Mouse (Mus musculus): Measurements from ENCODE around the gene Ing5.
"Not testable (repeated sequence)": the region's sequence is repeated elsewhere in the genome, so short reads cannot be mapped to it uniquely, and the experiment has no call there.

The Ing5 gene

GRCm38 (mm10) chr1:93803556-93804507, at the start of gene Ing5:
Gene Ing5 (plus strand): TSS chr1:93803965.
- no peak for DNase-seq (ENCODE audit: extremely low read depth, low read depth, low spot score)

GRCm38 (mm10) chr1:93754573-93755290, 49.0 kb upstream of the Ing5 start, which contains the start of gene Thap4:
Gene Thap4 (minus strand): TSS chr1:93754864.
- DNase-seq (ENCODE audit: extremely low read depth, low read depth, low spot score) = no peak

DNA sequence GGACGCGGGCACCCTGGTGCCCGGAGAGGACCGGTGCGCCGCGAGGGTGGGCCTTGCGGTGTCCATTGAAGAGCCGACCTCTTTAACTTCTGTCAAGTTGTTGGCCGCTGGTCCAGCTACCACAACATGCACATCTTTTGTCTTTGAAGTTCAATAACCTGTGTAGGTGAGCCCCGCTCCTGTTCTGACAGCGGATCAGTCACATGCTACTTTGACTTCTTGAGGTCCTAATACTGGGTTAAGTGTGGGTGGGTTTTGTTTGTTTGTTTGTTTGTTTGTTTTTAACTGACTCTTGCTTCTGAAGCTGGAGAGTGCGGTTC, 48.5 kb upstream of the Ing5 start:
- no peak for DNase-seq (ENCODE audit: extremely low read depth, low read depth, low spot score)

DNA sequence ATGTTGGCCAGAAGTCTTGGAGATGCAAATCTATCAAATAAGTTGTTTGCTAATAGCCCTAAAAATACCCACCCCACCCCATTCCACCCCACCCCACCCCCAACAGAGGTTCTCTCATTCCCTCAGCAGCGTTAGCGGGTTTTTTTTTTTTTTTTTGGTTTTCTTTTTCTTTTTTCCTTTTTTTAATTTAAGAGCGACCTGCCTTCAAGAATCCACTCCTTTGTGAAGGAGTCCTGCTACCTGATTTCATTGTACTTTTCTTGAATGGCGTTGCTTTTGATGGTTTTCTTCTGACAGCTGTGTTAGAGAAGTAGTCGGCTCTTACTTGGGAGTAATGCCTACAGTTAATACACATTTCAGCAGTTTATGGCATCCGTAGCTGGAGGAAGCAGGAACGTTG, 48.1 kb upstream of the Ing5 start:
- DNase-seq (ENCODE audit: extremely low read depth, low read depth, low spot score) = no peak

- no peak for DNase-seq (ENCODE audit: extremely low read depth, low read depth, low spot score)
Observed at GRCm38 (mm10) chr1:93756154-93756553, 47.6 kb upstream of the Ing5 start.

DNA sequence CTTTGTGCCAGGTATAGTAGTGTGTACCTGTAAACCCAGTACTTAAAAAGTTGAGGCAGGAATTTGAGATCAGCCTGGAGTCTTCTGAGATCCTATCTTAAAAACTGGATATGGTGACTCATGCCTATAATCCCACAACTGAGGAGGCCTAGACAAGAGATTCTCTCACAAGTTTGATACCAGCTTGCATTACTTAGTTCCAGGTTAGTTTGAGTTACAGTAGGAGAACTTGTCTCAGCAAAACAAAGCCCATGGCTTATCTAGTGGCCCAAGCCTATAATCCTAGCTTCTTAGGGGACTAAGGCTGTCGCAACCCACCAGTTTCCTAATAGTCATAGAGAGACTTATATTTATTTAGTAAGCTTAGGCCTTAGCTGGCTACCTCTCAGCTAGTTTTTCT, 43.7 kb upstream of the Ing5 start:
- peak; percentile 61 for DNase-seq (ENCODE audit: extremely low read depth, low read depth, low spot score)

- DNase-seq (ENCODE audit: extremely low read depth, low read depth, low spot score) = not testable (repeated sequence)
Observed at GRCm38 (mm10) chr1:93763531-93763930, 40.2 kb upstream of the Ing5 start.

- no peak for DNase-seq (ENCODE audit: extremely low read depth, low read depth, low spot score)
Observed at GRCm38 (mm10) chr1:93764871-93765591, 38.7 kb upstream of the Ing5 start.

DNA sequence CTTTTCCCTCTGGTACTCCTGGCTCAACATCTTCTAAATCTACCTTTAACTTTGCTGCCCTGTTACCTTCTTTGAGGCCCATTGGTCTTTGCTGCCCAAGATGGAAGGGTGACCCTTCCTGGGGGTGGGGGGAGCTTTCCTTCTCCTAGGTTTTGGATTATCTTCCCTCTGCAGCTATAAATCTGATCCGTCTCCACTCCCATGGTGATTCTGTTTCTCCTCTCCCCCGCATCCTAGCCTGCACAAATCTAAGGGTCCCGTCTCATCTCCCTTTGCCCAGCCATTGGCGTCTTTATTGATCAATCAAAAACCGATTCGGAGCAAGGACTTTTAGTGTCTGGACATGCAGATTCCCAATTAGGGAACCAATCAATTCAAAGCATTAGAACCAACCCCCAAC, 36.2 kb upstream of the Ing5 start:
- DNase-seq (ENCODE audit: extremely low read depth, low read depth, low spot score) = no peak

- no peak for DNase-seq (ENCODE audit: extremely low read depth, low read depth, low spot score)
Observed at GRCm38 (mm10) chr1:93769901-93770300, 33.9 kb upstream of the Ing5 start.

DNA sequence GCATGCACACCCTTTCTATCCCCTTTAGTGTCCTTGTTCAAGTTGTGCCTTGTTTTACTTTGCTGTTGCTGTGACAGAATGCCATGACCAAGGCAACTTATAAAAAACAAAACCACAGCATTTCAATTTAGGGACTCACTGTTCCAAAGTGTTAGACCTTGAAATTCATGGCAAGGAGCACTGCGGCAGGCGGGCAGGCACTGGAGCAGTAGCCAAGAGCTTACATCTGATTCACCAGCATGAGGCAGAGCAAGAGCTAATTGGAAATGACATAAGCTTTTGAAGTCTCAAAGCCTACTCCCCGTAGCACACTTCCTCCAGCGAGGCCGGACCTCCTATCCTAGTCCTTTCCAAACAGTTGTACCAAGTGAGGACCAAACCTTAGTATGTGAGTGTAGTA, 27.1 kb upstream of the Ing5 start:
- no peak for DNase-seq (ENCODE audit: extremely low read depth, low read depth, low spot score)

- no peak for DNase-seq (ENCODE audit: extremely low read depth, low read depth, low spot score)
Observed at GRCm38 (mm10) chr1:93786912-93787311, 16.9 kb upstream of the Ing5 start.

DNA sequence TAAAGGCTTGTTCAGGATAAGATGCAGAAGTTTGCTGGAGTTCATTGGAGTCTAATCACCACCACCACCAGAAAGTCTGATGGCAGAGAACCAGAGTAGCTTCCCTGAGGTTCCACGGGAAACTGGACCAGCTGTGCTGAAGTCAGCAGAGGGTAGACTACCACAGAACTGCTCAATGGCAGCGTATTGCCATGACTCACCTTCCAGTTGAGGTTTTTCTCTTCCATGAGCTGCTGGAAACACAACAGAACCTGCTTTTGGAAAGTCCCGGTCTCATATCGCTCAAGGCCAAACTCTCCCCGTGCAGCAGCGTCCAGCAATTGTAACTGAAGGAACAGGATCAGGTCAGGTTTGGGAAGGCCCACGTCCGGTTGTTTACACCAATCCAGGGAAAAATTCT, 9.2 kb upstream of the Ing5 start:
- no peak for DNase-seq (ENCODE audit: extremely low read depth, low read depth, low spot score)

GRCm38 (mm10) chr1:93795886-93796285, 7.9 kb upstream of the Ing5 start:
- no peak for DNase-seq (ENCODE audit: extremely low read depth, low read depth, low spot score)

- no peak for DNase-seq (ENCODE audit: extremely low read depth, low read depth, low spot score)
Observed at GRCm38 (mm10) chr1:93800670-93801503, 2.9 kb upstream of the Ing5 start.

DNA sequence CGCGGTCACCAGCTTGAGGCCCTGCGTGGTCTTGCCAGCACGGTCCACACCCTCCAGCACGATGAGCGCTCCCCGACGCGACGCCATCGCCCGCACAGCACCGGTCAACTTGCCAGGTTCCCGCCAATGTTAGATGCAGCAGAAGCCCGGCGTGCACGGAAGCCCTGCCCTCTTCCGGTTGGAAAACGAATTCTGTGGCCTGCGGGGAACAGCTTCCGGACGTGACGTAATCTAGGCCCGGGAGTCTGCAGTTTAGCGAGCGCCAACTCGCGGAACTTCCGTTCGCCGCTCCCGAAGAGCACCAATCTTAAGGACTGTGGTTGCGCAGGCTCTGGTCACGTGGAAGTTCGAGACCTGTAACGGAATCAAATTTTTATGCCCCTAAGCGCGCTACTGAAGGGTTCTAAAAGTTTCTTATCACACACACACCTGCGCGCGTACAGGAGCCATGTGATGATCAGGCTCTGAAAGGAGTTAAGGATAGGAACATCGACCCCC, 2.0 kb upstream of the Ing5 start, which contains the start of gene Dtymk:
Gene Dtymk (minus strand): TSS at position 194 of the 498 bp plus-strand sequence.
- DNase-seq (ENCODE audit: extremely low read depth, low read depth, low spot score) = no peak

DNA sequence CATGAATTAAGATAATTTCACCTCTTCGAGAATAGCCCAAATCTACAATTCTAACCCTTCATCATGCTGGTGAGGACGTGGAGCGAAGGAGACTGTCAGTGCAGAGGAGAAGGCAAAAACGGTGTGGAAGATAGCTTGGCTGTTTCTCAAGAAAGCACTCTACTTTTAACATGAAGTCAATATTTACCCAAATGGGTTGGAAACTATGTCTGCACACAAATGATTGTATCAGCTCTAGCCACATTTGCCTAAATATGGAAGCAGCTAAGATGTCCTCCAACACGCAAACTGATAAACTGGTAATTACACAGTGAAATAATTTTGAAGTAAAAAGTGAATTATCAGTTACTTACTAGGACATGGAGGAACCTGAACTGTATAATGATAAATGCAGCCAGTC, 994 bp upstream of the Ing5 start:
- no peak for DNase-seq (ENCODE audit: extremely low read depth, low read depth, low spot score)

DNA sequence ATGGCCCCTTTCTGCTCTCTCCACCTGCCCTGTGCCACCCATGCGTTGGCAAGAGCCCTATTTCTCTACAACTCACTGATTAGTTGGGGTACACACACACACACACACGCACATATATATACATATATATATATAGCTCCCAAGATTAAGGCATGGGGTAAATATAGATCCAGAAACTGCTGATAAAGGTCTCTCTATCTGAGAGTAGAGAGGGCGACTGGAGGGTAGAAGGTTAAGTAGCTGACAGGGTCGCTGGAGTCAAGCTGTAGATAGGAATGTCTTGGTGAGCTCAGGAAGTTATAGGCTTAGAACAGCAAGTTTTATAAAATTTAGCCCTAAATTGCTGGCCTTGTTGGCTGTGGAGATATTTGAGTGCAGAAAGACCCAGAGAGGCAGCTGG, 1.1 kb downstream of the Ing5 start:
- no peak for DNase-seq (ENCODE audit: extremely low read depth, low read depth, low spot score)

DNA sequence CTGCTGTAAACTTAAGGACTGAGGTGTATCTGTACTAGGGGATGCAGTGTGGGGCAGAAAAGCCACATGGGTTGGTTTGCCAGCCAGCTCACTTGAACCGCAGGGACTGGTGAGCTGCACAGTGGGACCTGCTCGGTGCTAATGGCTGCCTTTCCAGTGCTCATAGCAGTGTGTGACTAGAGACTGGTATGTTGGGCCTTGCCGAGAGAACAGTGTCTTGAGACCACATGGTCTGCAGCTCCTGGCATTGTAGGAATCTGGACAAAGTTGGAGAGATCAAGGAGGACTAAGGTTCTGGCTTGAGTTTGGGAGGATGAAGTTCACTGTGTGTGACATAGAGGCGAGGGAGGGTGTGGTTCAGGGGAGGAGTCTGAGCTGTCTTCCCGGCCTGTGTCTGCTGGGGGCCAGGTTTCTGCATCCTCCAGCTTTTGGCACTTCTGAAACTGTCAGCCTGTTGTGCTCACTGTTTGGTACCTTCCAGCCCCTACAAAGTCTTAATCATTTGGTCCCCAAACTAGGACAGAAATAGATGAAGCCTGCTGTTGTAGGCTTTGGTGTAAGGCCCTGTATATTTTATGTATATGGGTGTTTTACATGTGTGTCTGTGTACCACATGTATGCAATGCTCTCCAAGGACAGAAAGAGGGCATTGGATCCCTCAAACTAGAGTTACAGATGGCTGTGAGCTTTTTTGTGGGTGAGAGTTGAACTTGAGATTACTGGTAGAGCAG, 1.6 kb downstream of the Ing5 start:
- DNase-seq (ENCODE audit: extremely low read depth, low read depth, low spot score) = no peak

DNA sequence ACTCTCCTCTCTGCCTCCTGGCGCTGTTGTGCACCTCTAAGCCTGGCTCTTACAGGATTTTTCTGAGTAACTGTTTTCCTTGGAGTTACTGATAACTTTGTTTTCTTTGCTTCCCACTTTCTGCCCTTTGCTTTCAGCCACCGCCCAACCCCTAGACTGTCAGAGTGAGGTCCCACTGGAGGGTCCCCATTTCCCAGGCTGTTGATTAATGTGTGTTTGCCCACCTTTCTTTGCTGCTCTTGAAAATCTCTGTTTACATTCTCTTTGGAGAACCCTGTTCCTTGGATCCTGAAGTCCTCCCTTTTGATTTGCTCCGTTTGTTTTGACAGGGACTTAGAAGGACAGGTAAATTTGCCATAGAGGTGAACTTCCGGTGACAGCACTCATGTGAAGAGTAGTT, 5.1 kb downstream of the Ing5 start:
- DNase-seq (ENCODE audit: extremely low read depth, low read depth, low spot score) = no peak

All from fat pad, adult 2 months (tissue).